Mouse (Mus musculus) liver, adult 2 months (tissue): ENCODE measurements around the gene Sprtn.

Source experiments
- CTCF ChIP-seq: fragments of 200-500 bp; IDR thresholded peaks from 2 replicates; pipeline ENCODE4 v1.5.1; 2011; ENCODE audit warnings: low read depth, low read length, control low read depth
- POLR2A ChIP-seq: fragments of 200-500 bp; IDR thresholded peaks from 2 replicates; pipeline ENCODE4 v1.6.1; 2011; ENCODE audit warnings: low read length, control low read depth; ENCODE audit not compliant: insufficient read depth; ENCODE audit errors: extremely low read depth

DNA sequence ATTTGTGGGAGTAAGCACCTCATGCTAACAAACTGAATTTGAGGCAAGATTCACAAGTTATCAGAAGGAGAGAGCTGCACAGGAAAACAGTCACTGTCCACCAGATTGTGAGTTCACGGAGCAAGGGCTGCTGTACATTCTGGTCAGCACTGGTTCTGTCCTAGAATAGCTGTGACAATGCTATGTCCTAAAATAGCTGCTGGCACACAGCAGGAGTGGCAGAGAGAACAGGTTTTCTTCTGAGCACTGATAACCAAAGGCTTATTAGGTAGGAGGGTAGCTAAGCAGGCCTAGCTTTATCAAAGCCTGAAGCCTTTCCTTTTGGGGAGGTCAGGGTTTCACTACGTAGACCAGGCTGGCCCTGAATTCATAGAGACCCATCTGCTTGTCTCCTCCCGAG lies 37.5 kb upstream of the Sprtn start:
- TF ChIP-seq POLR2A (no peak), CTCF (no peak)
